Mouse (Mus musculus) adipocyte (in vitro differentiated cells): ENCODE data around the gene Olfr1258.
"Not testable (repeated sequence)": the region's sequence is repeated elsewhere in the genome, so short reads cannot be mapped to it uniquely, and the experiment has no call there.

Experiments used
- DNase-seq: peaks from one replicate; pipeline ENCODE4 v3.0.0-alpha.2; 2016; ENCODE audit warnings: low spot score

Olfr1258 gene

DNA sequence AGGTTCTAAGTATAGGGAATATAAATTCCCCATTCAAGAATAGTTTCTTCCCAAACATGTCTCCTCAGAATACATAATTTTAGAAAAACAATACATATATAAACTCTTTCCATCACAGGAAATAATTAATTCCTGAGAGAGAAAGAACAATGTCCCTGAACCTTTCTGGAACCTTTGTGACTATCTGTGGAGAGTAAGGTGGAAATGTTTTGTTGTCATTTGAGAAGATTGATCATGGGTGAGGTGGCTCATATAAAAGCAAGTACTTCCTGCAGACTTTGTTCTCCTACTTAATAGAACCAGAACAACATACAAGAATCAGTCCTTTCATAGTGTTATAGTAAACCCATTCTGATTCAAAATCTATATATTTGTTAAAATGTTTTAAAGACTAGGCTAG is at the start of gene Olfr1258:
Gene Olfr1258 (plus strand): TSS at position 301 of the 400 bp plus-strand sequence.
- DNase-seq, result no peak

GRCm38 (mm10) chr2:89878137-89878536 is 49.0 kb upstream of the Olfr1258 start, which contains the start of gene Olfr1257:
TSS of gene Olfr1257 (plus strand) at chr2:89878437.
- DNase-seq, result no peak

DNA sequence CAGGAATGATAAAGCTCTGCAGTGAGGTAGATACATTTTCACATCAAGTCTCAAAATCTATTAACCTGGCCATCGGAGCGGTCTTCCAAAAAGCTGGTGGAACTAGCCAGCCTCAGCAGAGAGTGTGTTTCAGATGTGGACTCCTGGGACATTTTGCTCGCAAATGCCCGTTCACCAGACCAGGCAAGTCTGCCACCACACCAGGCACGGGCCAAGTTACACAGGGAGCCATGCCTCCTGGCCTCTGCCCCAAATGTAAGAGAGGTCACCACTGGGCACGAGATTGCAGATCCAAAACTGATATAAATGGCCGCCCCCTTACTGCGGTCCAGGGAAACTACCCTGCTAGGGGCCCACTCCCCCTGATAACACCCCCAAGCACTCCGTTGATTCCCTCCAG is 14.5 kb upstream of the Olfr1258 start:
- DNase-seq, result not testable (repeated sequence)

DNA sequence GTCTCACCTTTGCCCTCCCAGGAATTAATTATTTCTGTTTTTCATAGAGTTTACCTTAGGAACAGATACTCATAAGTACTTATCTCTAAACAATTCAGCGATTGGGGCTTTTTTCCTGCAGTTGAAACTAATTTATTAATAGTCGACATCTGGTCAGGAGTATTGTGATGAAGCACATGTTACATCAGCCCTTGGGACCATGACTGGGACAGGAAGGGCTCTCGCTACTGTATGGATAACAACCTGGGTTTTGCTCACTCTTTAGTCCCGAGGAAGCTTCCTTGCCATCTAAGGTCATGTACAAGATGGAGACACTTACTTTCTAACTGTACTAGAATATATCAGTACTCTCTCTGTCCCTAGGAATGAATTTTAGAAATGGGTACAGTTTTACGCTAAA is 21.5 kb downstream of the Olfr1258 start, which contains the start of gene Olfr1259:
Gene Olfr1259 (minus strand): TSS at position 101 of the 400 bp plus-strand sequence.
- no peak for DNase-seq

DNA sequence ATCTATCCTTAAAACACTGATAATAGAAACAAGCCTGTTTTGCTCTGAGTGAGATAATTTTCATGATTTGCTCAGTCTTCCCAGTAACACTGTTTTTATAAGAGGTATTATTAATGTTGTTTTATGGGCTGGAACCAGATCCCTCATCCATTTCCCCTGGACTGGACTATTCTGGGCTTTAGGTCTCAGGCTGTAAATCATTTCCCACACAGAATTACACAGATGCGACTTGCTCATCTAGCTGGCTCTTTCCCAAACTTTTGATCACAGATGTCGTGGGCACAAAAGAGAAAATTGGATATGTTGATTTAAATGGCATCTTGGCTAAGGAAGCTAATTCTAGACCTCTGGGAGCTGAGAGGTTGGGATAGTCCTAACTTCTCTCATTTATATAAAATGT is 47.1 kb downstream of the Olfr1258 start, which contains the start of gene Olfr1260:
Gene Olfr1260 (plus strand): TSS at position 157 of the 400 bp plus-strand sequence.
- no peak for DNase-seq

- no peak for DNase-seq
These were observed 50.6 kb downstream of the Olfr1258 start for GRCm38 (mm10) chr2:89977709-89978108.
